Mouse (Mus musculus) heart, embryonic 12.5 days (tissue): Measurements from ENCODE around the gene E2f7. TPM values are rescaled to one million over a fixed set of nuclear protein-coding genes. Genes with fewer than 3 reads are reported as not detected.
"Not testable (repeated sequence)": the region's sequence is repeated elsewhere in the genome, so short reads cannot be mapped to it uniquely, and the experiment has no call there.

ENCODE experiments used
- ATAC-seq: fragments of 200-750 bp; cut with Nextera tagmentation; 2 replicates; pipeline ENCODE4 v1.8.0; 2017; ENCODE audit warnings: moderate TSS enrichment, moderate library complexity; ENCODE audit not compliant: insufficient number of reproducible peaks, low FRiP score
- H3K27ac ChIP-seq: fragments of 300-500 bp; sonication (generic); 2 replicates; pipeline ENCODE4 v1.5.1; 2016; ENCODE audit warnings: mild to moderate bottlenecking, moderate library complexity; ENCODE audit not compliant: poor library complexity, severe bottlenecking
- H3K27me3 ChIP-seq: fragments of 300-500 bp; sonication (generic); replicated peaks from 2 replicates; pipeline ENCODE4 v1.6.1; 2016; ENCODE audit warnings: mild to moderate bottlenecking, moderate library complexity
- H3K36me3 ChIP-seq: fragments of 300-500 bp; sonication (generic); 2 replicates; pipeline ENCODE4 v1.6.1; 2016; ENCODE audit warnings: mild to moderate bottlenecking, moderate library complexity
- H3K4me1 ChIP-seq: fragments of 300-500 bp; sonication (generic); replicated peaks from 2 replicates; pipeline ENCODE4 v1.6.1; 2016; ENCODE audit warnings: mild to moderate bottlenecking
- H3K4me2 ChIP-seq: fragments of 300-500 bp; sonication (generic); 2 replicates; pipeline ENCODE4 v1.6.1; 2016; ENCODE audit warnings: mild to moderate bottlenecking, moderate library complexity
- H3K4me3 ChIP-seq: fragments of 300-500 bp; sonication (generic); 2 replicates; pipeline ENCODE4 v1.5.1; 2016; ENCODE audit warnings: mild to moderate bottlenecking
- H3K9ac ChIP-seq: fragments of 300-500 bp; sonication (generic); 2 replicates; pipeline ENCODE4 v1.6.1; 2016; ENCODE audit warnings: mild to moderate bottlenecking, moderate library complexity
- H3K9me3 ChIP-seq: fragments of 300-500 bp; sonication (generic); replicated peaks from 2 replicates; pipeline ENCODE4 v1.6.1; 2016; ENCODE audit warnings: mild to moderate bottlenecking, moderate library complexity
- WGBS: fragments of 180-500 bp; shearing (Covaris S2); methylation state at CpG from one replicate; pipeline ENCODE4 v1.1.7; 2016; 5-methylcytosine and 5-hydroxymethylcytosine counted together
- polyA plus RNA-seq: library from polyadenylated mRNA; unstranded; fragments of >200 nt; fragmentation: Nextera tagmentation; extraction: Ambion mirVana; gene quantifications from 2 replicates; pipeline ENCODE4 v1.2.1, GENCODE M21; 2016

Gene E2f7
- polyA plus RNA-seq, 1 experiment from 2014 or later, result 20.1 TPM

DNA sequence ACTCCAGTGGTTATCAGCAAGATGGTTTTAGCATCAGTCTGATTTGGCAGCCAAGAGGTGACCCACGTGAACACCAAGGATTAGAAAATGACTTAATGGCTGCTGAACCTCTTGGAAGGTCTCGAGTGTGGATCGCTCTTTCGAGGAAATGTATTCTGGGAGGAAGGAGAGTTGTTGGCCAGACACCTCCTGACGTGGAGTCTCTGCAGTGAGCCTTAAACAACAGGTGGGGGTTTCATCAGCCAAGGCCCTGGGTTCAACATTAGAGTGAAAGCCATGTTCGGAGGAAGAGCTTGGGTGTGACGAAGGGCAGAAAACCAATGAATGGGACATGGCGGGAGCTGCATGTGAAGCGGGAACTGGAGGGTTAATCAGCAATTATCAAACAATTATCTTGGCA is 3.8 kb downstream of the E2f7 start:
- WGBS, result 91% methylated on average over 9 of the region's 9 CpGs
- no peak for ATAC-seq

DNA sequence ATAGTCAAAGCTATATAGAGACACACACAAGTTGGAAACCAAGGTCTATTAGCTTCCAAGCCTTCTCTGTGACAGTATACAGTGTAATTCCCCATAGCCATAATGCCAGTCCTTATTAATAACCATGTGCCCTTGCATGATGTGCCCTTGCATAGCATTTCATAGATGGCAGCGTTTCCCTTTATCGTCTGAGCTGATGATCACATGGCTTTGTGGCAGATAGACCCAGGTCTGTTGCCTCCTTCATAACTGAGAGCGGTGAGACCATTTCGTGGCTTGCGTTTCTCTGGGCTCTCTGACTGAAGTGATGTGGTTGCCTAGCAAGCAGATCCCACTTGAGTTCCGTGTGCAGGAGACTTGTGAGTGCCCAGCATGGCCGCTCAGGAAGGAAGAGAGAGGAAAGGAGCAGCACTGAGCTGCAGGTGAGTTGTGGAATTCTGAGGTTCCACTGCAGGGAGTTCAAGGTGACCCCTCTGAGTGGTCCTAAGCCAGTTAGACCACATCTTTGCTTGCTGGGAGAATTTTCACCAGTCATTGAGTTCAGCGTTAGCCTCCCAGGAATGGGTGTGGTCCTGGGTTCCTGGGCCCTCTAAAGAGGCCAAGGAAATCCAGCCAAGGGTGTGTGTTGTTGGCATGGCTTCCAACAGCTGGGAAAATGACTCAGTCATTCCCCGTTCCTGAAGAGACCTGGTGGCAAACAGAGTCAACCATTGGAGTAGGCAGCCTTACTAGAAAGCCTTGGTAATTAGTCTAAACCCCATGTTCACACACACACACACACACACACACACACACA is 4.5 kb downstream of the E2f7 start:
- Histone ChIP-seq H3K4me1 (peaks cover 12% of the 10 kb centered on the region), H3K4me3 (no peak overlapping the region), H3K9me3 (no peaks in the 10 kb centered on the region), H3K27ac (no peak overlapping the region), H3K27me3 (no peaks in the 10 kb centered on the region), H3K9ac (no peak overlapping the region), H3K4me2 (no peak overlapping the region), H3K36me3 (peaks cover 69% of the 10 kb centered on the region)
- no peak for ATAC-seq
- whole genome bisulfite sequencing, result 93% methylated on average over 9 of the region's 9 CpGs

More for the DNA sequence above, 3.8 kb downstream of the E2f7 start:
- H3K4me2 ChIP-seq, result no peak overlapping the region
- no peaks in the 10 kb centered on the region for H3K27me3 ChIP-seq
- no peaks in the 10 kb centered on the region for H3K9me3 ChIP-seq
- H3K9ac ChIP-seq, result no peak overlapping the region
- H3K27ac ChIP-seq, result no peak overlapping the region
- H3K4me3 ChIP-seq, result no peak overlapping the region
- peaks cover 63% of the 10 kb centered on the region for H3K36me3 ChIP-seq
- H3K4me1 ChIP-seq, result peaks cover 12% of the 10 kb centered on the region

DNA sequence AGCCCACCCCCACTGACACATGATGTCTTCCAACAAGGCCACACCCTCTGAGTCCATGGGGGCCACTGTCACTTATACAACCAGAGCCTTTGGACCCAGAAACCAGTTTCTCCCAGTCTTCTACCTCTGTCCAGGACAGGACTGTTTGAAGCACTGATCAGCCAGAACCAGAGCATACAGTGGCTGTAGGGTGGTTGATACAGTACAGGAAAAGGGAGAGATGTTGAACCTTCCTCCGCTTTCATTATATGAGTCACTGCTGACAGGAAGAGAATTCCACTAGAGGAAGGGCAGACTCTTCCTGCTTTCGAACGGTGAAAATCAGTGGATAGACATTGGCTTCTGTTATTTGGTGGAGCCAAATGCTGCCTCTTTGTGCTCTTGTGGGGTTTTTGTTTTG is 7.6 kb downstream of the E2f7 start:
- H3K4me3 ChIP-seq, result no peak overlapping the region
- peak; percentile 42; the same call in 1 of the 2 replicates for ATAC-seq

DNA sequence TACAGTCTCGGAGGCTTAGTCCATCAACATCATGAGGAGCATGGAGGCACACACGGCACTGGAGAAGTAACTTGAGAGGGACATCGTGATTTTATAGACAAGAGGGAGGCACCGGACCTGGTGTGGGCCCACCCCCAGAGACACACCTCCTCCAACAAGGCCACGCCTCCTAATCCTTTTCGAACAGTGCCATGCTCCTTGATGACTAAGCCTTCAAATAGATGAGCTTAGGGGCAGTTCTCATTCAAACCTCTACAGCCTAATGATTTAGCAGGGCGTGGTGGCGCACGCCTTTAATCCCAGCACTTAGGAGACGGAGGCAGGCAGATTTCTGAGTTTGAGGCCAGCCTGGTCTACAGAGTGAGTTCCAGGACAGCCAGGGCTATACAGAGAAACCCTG is 10.3 kb downstream of the E2f7 start:
- no peak overlapping the region for H3K9ac ChIP-seq
- WGBS, result 95% methylated on average over 10 of the region's 10 CpGs
- no peaks in the 10 kb centered on the region for H3K4me1 ChIP-seq
- H3K36me3 ChIP-seq, result peaks cover 88% of the 10 kb centered on the region
- H3K27ac ChIP-seq, result no peak overlapping the region
- H3K9me3 ChIP-seq, result peaks cover 6% of the 10 kb centered on the region; the same call in 1 of the 2 replicates
- H3K4me3 ChIP-seq, result no peak overlapping the region
- no peaks in the 10 kb centered on the region for H3K27me3 ChIP-seq
- no peak for ATAC-seq
- no peak overlapping the region for H3K4me2 ChIP-seq

More for the DNA sequence above, 7.6 kb downstream of the E2f7 start:
- H3K27ac ChIP-seq, result peak overlapping the region; percentile 67
- H3K4me2 ChIP-seq, result no peak overlapping the region
- H3K9ac ChIP-seq, result no peak overlapping the region
- WGBS, result 70% methylated on average over 3 of the region's 3 CpGs
- peaks cover 6% of the 10 kb centered on the region; the same call in 1 of the 2 replicates for H3K9me3 ChIP-seq
- no peaks in the 10 kb centered on the region for H3K4me1 ChIP-seq
- H3K36me3 ChIP-seq, result peaks cover 93% of the 10 kb centered on the region
- no peaks in the 10 kb centered on the region for H3K27me3 ChIP-seq

DNA sequence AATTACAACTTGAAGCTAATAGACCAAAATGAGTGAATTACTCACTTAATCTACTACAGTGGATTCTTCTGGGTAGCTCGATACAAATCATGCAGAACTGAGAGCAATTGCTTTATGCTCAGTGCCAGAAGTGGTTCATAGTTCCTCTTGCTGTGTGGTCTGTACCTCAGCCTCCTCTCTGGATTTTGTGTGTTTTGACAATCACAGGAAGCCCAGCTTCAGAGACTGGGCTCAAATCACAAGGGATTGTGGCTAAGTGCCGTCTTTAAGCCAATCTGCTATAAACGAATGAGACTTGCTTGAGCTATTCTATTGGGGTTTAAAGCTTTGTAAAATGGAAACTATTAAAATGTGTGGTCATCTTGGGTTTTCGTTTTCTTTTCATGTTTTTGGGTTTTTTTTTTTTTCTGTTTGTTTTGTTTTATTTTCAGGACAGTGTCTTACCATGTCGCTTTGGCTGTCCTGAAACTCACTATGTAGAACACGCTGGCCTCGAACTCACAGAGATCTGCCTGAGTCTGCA is 11.1 kb downstream of the E2f7 start:
- Histone ChIP-seq H3K36me3 (peaks cover 85% of the 10 kb centered on the region), H3K4me2 (no peak overlapping the region), H3K27ac (no peak overlapping the region), H3K27me3 (no peaks in the 10 kb centered on the region), H3K4me1 (no peaks in the 10 kb centered on the region), H3K9ac (no peak overlapping the region), H3K9me3 (peaks cover 6% of the 10 kb centered on the region; the same call in 1 of the 2 replicates), H3K4me3 (no peak overlapping the region)
- 90% methylated on average over 7 of the region's 7 CpGs for WGBS
- no peak for ATAC-seq

DNA sequence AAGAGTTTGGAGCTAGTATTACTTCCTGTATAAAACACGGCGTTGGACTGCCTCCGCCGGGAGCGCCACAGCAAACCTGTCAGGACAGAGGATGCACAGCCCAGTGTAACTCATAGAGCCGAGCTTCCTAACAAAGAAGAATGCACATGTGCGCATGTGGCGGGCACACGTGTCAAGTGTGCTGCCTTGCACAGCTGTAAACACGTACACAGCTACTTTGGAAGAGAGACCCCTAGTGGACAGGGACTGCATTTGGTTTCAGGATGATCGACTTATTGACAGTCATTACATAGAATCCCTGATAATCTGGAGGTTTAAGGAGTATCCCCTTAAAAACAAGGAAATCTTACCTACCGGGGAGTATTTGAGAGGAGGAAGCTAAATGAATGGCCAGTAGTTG is 15.3 kb downstream of the E2f7 start:
- not testable (repeated sequence) for H3K4me3 ChIP-seq, H3K4me2 ChIP-seq, H3K27me3 ChIP-seq, H3K27ac ChIP-seq, H3K9me3 ChIP-seq, ATAC-seq, H3K9ac ChIP-seq, H3K4me1 ChIP-seq
- peaks cover 87% of the 10 kb centered on the region for H3K36me3 ChIP-seq
- 66% methylated on average over 9 of the region's 12 CpGs for WGBS

DNA sequence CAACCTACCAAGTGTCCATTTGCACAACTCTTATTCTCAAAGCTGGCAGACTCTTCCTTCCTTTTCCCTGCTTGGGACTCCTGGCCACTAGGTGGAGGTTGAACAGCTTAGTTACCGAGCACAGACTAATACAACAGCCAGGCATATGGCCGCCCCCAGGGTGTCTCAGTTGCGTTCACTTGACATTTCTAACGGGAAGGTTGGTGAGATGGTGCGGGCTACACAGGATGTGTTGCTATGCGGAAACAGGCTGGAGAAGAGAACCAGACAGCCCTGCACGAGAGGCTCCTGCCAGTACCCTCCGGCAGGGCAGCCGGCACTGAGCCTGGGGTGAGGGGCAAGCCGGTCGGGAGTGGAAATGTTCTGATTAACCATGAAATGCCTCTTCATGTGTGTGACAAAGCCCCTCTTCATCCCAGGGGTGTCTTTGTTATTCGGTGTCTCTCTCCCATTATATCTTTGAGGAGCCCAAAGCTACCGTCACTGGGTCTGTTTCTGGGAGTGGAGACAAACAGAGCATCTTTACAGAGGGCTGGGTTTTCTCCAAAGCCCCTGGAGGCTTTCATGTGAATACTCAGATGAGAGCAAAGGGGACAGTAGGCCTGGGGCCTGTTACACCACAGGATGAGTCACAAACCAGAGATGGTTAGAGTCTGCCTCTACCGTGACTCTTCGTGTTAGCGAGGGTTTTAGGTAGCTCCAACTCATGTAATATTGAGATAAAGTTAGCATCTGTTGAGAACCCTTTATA is 17.1 kb downstream of the E2f7 start:
- ATAC-seq, result no peak
- 89% methylated on average over 16 of the region's 16 CpGs for WGBS
- no peak overlapping the region for H3K27ac ChIP-seq

DNA sequence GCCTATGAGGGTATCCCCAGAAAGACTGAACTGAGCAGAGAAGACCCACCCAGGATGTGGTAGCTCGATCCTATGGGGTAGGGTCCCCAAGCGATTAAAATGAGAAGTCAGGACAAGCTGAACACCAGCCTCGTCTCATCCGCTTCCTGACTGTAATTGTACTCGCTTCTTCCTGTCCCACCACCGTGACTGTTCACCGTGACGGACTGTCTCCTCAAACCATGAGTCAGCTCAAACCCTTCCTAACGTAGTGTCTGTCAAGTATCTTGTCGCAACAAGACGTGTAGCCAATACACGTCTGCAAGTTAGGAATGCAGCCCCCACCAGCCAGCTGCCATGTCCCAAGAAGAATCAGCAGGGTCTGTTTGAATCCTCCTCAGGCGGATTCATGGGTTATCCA is 18.2 kb downstream of the E2f7 start:
- no peak overlapping the region for H3K27ac ChIP-seq
- H3K9me3 ChIP-seq, result no peaks in the 10 kb centered on the region
- H3K4me3 ChIP-seq, result no peak overlapping the region
- H3K4me2 ChIP-seq, result no peak overlapping the region
- peaks cover 93% of the 10 kb centered on the region for H3K36me3 ChIP-seq
- no peaks in the 10 kb centered on the region for H3K27me3 ChIP-seq
- no peaks in the 10 kb centered on the region for H3K4me1 ChIP-seq
- ATAC-seq, result no peak
- WGBS, result 86% methylated on average over 13 of the region's 13 CpGs
- no peak overlapping the region for H3K9ac ChIP-seq

More for the DNA sequence above, 17.1 kb downstream of the E2f7 start:
- H3K4me3 ChIP-seq, result no peak overlapping the region
- H3K4me1 ChIP-seq, result no peaks in the 10 kb centered on the region
- H3K36me3 ChIP-seq, result peaks cover 89% of the 10 kb centered on the region
- H3K27me3 ChIP-seq, result no peaks in the 10 kb centered on the region
- no peaks in the 10 kb centered on the region for H3K9me3 ChIP-seq
- H3K9ac ChIP-seq, result no peak overlapping the region
- H3K4me2 ChIP-seq, result no peak overlapping the region

DNA sequence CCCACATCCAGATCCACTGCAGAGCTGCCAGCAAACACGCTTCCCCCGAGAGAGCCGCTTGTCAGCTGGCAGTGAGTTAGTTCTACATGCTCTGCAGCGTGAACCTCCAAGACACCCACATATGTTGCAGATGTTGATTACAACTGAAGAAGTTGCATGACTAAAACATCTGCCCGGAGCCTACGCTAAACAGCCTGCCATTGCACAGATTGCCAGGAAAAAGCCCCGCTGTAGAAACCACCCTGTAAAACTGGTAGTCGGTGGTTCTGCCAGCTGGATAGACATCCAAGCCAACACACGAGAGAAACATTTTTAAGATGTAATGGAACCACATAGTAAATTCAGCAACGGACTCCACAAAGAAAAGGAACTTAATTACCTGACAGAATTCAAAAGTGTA is 24.3 kb downstream of the E2f7 start:
- H3K9ac ChIP-seq, result no peak overlapping the region
- no peak overlapping the region for H3K4me3 ChIP-seq
- no peaks in the 10 kb centered on the region for H3K4me1 ChIP-seq
- no peak for ATAC-seq
- H3K9me3 ChIP-seq, result no peaks in the 10 kb centered on the region
- H3K27ac ChIP-seq, result no peak overlapping the region
- H3K27me3 ChIP-seq, result no peaks in the 10 kb centered on the region
- H3K4me2 ChIP-seq, result no peak overlapping the region
- WGBS, result 94% methylated on average over 10 of the region's 10 CpGs
- H3K36me3 ChIP-seq, result peaks cover 87% of the 10 kb centered on the region

DNA sequence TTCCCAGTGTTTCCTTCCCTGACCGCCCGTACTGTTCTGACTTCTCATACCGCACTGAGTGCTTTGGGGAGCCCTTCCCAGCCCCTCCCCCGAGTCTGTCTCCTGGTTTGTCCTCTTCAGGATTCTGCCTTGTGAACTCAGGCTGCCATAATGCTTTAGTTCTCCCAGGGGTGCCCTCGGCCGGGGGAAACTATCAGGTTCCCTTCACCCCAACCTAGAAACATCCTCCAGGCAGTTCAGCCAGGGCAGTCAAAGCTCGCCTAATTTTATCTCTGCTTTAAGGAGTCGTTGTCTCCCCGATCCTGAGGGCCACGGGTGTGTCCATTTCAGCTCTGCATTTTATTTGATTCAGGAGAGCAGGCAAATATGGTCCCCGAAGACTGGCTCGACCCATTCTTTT is 28.0 kb downstream of the E2f7 start:
- no peaks in the 10 kb centered on the region for H3K27me3 ChIP-seq
- peaks cover 85% of the 10 kb centered on the region for H3K36me3 ChIP-seq
- H3K4me1 ChIP-seq, result no peaks in the 10 kb centered on the region
- 89% methylated on average over 12 of the region's 12 CpGs for WGBS
- no peak overlapping the region for H3K9ac ChIP-seq
- no peak for ATAC-seq
- H3K9me3 ChIP-seq, result no peaks in the 10 kb centered on the region
- no peak overlapping the region for H3K4me2 ChIP-seq
- no peak overlapping the region for H3K4me3 ChIP-seq
- H3K27ac ChIP-seq, result no peak overlapping the region

DNA sequence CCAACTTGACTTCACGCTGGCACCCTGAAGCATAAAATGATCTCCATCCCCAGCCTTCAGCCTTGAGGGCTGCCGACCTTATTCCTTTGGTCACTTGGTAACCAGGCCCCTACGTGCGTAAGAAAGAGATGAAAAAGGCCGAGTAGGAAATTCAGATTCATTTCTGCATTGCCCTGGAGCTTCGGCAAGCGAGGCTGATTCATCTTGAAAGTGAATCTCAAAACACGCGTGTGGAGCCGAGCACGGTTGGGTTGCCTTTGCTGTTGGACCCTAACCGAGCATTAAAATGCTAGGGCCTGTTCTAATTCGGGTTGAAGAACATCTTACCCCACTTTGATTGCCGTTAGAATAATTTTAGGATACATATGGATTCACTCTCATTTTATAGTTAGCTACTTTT is 28.6 kb downstream of the E2f7 start:
- H3K4me2 ChIP-seq, result no peak overlapping the region
- no peak for ATAC-seq
- H3K36me3 ChIP-seq, result peaks cover 85% of the 10 kb centered on the region
- H3K27ac ChIP-seq, result no peak overlapping the region
- H3K4me3 ChIP-seq, result no peak overlapping the region
- H3K9ac ChIP-seq, result no peak overlapping the region
- 96% methylated on average over 14 of the region's 14 CpGs for WGBS
- H3K9me3 ChIP-seq, result no peaks in the 10 kb centered on the region
- H3K4me1 ChIP-seq, result no peaks in the 10 kb centered on the region
- no peaks in the 10 kb centered on the region for H3K27me3 ChIP-seq
